Mouse (Mus musculus): ENCODE data around the gene Emp3.

Gene Emp3
- long read RNA-seq, experiment 1, transcript Emp3-204 (3 exons, 380 nt): minor isoform, 14 of 499 reads
- long read RNA-seq, experiment 1, transcript Emp3-202 (5 exons, 784 nt): minor isoform, 7 of 499 reads
- long read RNA-seq, experiment 1, transcript Emp3-201 (5 exons, 736 nt): major isoform, 453 of 499 reads
- long read RNA-seq, experiment 1, partial matches to known transcripts: 19 of 499 reads
- long read RNA-seq, experiment 1, other reads (novel, unspliced or antisense): 4 of 499 reads
- long read RNA-seq, experiment 2, transcript Emp3-202 (5 exons, 784 nt): minor isoform, 14 of 761 reads
- long read RNA-seq, experiment 2, transcript Emp3-201 (5 exons, 736 nt): major isoform, 677 of 761 reads
- long read RNA-seq, experiment 2, transcript Emp3-204 (3 exons, 380 nt): minor isoform, 14 of 761 reads
- long read RNA-seq, experiment 2, partial matches to known transcripts: 44 of 761 reads
- long read RNA-seq, experiment 2, other reads (novel, unspliced or antisense): 9 of 761 reads

DNA sequence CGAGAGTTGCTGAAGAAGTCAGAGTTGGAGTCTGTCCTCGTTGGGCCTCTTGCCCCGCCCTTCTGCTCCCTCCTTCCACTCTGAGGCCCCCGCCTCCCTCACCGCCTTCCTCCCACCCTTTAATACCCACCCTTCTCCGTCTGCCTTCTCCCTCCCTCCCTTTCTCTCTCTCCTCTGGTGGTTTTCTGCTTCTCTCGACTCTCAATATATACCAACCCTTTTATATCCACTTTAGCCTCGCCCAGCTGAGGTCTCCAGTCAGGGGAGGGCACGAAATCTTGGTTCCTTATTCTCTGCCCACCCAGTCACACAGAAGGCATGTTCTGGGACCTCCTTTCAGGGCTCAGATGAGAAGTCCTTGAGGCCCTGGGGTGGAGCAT, at the start of gene Emp3:
TSS of gene Emp3 (minus strand) at position 163 of the 380 bp plus-strand sequence.
- intact Hi-C loops (cut with DNase I): no loop called here

GRCm38 (mm10) chr7:45956611-45957010, 35.4 kb upstream of the Emp3 start:
- intact Hi-C loops (cut with DNase I): no loop called here

DNA sequence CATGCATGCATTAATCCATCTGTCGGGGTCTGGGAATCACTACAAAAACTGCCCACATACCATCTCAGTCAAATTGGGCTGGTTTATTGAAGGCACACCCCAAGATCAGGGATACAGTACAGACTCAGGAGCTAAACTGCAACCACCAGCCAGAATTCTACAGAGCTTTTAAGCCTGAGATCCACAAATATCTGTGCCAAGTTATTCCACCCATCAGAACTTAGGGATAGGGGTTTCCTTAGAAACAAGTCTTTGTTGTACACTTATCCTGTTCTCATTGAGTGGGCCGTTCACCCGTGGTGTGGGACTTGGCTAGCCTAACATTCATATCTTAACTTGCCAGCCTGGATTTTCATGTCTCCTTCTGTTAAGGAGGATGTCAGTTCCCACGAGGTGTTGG, 27.9 kb upstream of the Emp3 start:
- intact Hi-C loops (cut with DNase I): no loop called here

DNA sequence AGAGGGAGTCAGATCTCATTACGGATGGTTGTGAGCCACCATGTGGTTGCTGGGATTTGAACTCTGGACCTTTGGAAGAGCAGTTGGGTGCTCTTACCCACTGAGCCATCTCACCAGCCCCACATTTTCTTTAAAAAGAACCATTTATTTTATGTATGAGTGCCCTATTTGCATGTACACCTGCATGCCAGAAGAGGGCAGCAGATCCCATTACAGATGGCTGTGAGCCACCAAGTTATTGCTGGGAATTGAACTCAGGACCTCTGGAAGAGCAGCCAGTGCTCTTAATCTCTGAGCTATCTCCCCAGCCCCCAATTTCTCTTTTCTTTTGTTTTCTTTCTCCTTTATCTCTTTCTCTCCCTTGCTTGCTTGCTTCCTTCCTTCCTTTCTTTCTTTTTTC, 22.1 kb upstream of the Emp3 start:
- intact Hi-C loops (cut with DNase I): loop anchor here (2.0 kb wide), 1 partner anchor 66 kb away; no protein-coding TSS in a partner anchor

- intact Hi-C loops (cut with DNase I): loop anchor here (2.0 kb wide), 1 partner anchor 67 kb away; no protein-coding TSS in a partner anchor
Measured at GRCm38 (mm10) chr7:45941986-45942385, 20.8 kb upstream of the Emp3 start.

- intact Hi-C loops (cut with DNase I): loop anchor here (5.0 to 10.0 kb wide), 2 partner anchors 135 to 203 kb away; no protein-coding TSS in a partner anchor
Measured at GRCm38 (mm10) chr7:45939836-45940235, 18.6 kb upstream of the Emp3 start.

- intact Hi-C loops (cut with DNase I): loop anchor here (2.0 to 10.0 kb wide), 3 partner anchors 62 to 198 kb away; partner anchors contain the start of gene Kdelr1
Measured at GRCm38 (mm10) chr7:45935114-45935513, 13.9 kb upstream of the Emp3 start.

- intact Hi-C loops (cut with DNase I): loop anchor here (2.0 to 10.0 kb wide), 2 partner anchors 61 to 129 kb away; partner anchors contain the start of gene Kdelr1
Measured at GRCm38 (mm10) chr7:45933766-45934165, 12.6 kb upstream of the Emp3 start.

GRCm38 (mm10) chr7:45929688-45930087, 8.5 kb upstream of the Emp3 start:
- intact Hi-C loops (cut with DNase I): loop anchor here (10.0 kb wide), 1 partner anchor 125 kb away; no protein-coding TSS in a partner anchor

- intact Hi-C loops (cut with DNase I): no loop called here
Measured at GRCm38 (mm10) chr7:45928626-45929295, 7.6 kb upstream of the Emp3 start.

DNA sequence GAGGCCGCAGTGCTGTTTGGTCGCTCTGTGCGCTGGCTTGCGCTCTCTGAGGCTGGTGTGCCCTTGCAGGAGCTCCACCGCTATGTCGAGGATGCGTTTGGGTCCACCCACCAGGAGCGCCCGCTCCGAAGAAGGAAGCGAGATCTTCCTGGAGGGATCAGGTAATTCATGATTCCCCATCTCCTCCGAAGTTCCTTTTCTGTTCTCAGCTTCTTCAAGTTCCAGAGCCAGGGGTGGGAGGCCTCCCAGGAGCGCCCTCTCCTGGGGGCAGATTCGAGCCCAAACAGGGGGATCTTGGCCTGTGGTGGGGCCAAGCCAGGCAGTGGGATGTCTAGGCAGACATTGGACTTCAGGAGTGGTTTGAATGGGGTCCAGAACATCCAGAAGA, 3.2 kb upstream of the Emp3 start:
- intact Hi-C loops (cut with DNase I): no loop called here

DNA sequence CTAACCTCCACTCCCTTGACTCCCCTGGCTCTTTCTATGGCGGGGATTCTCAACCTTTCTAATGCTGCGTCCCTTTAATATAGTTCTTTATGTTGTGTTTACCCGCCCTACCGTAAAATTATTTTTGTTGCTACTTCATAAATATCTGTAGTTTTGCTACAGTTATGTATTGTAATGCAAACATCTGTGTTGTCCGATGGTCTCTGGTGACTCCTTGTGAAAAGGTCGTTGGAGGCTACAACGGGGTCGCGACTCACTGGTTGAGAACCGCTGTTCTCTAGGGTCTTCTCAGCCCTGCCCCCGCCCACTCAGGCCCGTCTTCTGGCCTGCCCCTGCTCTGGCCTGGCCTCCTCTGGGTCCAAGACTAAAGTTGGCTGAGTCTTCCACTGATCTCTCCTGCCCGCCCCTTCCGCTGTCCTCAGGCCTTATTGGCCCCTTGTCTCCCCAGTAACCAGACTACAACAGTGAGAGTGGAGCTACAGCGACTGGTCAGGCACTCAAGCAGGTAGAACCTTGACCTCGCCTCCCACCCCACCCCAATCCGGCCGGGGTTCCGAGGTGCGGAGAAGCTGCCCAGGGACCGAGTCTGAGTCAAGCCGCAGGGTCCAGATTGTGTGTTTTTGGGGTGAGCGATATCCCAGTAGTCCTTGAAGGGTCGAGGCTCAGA, 2.7 kb upstream of the Emp3 start, which contains the start of gene Ccdc114:
TSS of gene Ccdc114 (plus strand) at position 311 of the 667 bp plus-strand sequence.
- intact Hi-C loops (cut with DNase I): no loop called here

- intact Hi-C loops (cut with DNase I): no loop called here
Measured at GRCm38 (mm10) chr7:45922928-45923761, 1.9 kb upstream of the Emp3 start.

DNA sequence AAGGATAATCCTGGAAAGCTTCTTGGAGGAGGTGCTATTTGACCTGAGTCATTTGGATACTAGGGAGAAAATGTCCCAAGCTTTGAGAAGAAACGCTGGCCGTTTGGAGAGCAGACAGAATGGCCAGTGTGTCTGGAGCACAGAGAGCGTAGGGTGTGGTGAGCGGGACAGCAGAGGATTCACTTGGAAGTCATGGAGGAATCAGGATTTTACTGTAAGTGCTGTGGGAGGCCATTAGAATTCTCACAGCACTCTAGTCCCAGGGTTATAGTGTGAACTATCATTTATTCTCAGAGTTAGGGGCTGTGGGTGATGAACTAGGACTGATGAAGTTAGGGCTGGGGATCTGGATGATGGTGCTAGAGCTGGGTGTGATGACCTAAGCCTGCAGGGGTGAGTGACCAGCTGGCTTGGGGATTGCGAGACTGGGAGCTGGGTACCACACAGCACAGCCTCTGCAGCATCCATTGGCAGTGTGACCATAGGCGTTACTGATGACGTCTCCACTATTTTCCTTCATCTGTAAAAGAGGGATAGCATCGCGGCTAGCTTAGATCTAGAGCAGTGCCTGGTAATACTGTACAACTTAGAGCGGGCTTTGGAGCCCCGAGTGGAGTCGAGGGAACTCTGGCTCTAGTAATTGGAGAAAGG, 871 bp upstream of the Emp3 start:
- intact Hi-C loops (cut with DNase I): no loop called here

GRCm38 (mm10) chr7:45920583-45921241, 492 bp downstream of the Emp3 start:
- intact Hi-C loops (cut with DNase I): no loop called here

- intact Hi-C loops (cut with DNase I): no loop called here
Measured at GRCm38 (mm10) chr7:45919761-45920160, 1.4 kb downstream of the Emp3 start.

DNA sequence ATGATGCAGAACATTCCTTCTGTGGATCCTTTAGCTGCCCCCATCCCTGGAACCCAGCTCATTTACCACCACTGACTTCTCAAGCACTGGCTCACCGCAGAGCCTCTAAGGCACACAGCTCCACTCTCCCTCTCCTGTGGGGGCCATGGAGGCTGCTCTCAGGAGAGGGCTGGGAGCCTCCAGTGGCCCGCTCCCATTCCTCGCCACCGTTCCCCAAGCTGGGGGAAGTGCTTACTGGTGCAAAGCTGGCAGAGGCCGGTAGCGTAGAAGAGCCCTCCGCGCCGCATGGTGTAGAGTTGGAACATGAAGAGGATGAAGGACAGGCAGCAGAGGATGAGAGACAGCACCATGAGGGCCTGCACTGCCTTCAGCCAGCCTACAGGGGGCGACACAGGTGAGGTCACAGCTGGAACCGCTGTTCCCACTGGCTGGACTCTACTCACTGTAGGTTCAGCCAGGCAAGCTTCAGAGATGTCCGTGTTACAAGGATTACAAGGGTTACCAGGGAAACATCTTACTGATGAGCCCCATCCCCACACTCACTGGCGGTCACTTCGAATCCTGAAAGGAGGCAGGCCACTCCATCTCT, 2.0 kb downstream of the Emp3 start:
- intact Hi-C loops (cut with DNase I): no loop called here

GRCm38 (mm10) chr7:45917926-45918325, 3.3 kb downstream of the Emp3 start:
- intact Hi-C loops (cut with DNase I): no loop called here

Data from adrenal gland (tissue).